Mouse (Mus musculus) lung, postnatal 14 days (tissue): ENCODE results near the gene Fam20a.
"Not testable (repeated sequence)": the region's sequence is repeated elsewhere in the genome, so short reads cannot be mapped to it uniquely, and the experiment has no call there.

Experiments
- DNase-seq: peaks from one replicate; pipeline ENCODE4 v3.0.0; 2021

Gene Fam20a

DNA sequence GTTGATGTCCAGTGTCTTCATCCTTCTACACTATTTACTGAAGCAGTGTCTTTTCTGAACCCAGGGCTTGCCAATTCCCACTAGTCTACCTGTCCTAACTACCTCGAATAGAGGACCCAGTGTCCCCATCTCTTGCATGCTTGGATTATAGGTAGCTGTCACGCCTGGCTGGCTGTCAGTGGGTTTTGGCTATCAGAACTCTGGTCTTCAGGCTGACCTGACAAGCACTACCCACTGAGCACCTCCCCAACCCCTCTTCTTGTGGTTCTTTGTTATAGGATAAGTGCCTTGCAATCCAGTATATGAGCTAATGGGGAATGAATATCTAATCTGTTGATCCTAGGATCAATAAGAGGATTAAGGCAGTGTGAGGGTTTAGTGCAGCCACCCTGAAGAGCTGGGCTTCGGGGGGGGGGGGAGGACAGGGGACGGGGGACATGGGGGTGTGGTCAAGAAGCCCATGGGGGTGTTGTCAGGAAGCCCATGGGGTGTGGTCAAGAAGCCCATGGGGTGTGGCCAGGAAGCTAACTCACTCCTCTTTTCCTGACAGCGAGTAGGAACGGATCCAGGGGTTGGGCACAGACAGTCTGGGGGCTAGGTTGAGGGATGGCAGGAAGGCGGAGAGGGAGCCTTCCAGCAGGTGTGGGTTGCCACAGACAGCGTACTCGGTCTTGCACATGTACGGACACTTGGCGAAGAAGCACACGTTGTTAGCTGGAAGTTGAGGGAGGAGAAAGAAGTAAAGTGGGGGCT lies 45.3 kb downstream of the Fam20a start:
- DNase-seq: no peak

DNA sequence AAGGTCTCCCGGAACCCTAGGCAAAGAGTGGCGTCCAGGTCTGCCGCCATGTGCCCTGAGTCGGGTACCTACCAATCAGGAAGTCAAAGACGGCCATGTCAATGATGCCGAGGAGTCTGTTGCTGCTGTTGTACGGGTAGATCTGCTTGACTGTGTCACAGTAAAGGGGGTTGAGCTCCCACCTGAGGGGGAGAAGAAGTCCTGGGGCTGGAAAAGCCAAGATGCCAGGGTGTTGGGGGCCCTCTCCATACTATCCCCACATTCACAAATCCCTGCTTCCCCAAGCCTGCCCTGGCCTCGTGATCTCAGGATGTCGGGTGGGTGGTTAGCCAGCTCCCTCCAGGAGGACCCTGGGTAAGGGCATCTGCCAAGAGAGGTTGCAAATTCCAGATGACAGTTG lies 46.3 kb downstream of the Fam20a start:
- no peak for DNase-seq

GRCm38 (mm10) chr11:109675208-109675607 lies 46.9 kb downstream of the Fam20a start:
- no peak for DNase-seq

- DNase-seq: no peak
These were observed 47.5 kb downstream of the Fam20a start for GRCm38 (mm10) chr11:109674542-109674941.

DNA sequence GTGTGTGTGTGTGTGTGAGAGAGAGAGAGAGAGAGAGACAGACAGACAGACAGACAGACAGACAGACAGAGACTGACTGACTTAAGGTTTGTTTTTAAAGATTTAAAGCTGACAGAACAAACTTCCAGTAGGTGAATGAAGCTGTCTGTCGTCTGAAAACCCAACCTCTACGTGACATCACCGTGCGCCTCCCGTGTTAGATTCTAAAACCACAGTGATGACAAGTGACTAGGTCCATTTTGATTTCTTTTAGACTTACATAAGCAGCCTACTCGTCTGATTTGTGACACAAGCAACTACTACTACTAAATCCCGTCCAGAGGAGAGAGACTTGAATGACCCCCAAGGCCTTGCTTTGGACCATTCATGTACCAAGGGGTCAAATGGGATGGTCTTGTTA lies 48.3 kb downstream of the Fam20a start:
- no peak for DNase-seq

GRCm38 (mm10) chr11:109672881-109673739 lies 49.0 kb downstream of the Fam20a start:
- no peak for DNase-seq

DNA sequence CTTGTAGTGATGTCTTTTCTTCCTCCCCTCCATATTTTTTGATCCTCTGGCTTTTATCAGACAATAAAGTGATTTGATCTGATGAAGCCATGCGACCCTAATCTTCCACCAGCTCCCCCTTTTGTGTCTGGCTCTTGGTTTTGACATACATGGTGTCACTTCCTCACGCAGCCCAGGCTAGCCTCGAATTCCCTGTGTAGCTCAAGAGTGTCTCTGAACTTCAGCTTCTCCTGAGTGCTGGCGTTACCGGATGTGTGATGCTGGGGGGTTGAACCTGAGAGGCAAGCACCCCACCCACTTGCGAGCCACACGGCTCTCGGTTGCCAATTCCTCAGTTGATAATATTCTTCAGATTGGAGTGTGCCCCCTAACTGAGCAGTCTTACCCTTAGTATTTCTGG lies 49.7 kb downstream of the Fam20a start:
- no peak for DNase-seq

DNA sequence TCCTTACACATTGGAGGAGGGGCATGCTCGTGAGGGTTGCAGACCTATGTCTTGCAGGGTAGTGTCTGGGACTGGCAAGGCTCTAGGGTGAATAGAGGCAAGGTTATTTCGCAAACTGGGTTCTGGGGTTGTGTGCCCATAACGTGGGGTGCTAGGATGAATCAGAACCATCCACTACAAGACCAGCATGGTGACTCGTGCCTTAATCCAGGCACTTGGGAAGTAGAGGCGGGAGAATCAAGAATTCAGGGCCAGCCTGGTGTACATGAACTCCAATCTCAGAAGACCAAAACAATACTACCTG lies 50.1 kb downstream of the Fam20a start:
- no peak for DNase-seq

DNA sequence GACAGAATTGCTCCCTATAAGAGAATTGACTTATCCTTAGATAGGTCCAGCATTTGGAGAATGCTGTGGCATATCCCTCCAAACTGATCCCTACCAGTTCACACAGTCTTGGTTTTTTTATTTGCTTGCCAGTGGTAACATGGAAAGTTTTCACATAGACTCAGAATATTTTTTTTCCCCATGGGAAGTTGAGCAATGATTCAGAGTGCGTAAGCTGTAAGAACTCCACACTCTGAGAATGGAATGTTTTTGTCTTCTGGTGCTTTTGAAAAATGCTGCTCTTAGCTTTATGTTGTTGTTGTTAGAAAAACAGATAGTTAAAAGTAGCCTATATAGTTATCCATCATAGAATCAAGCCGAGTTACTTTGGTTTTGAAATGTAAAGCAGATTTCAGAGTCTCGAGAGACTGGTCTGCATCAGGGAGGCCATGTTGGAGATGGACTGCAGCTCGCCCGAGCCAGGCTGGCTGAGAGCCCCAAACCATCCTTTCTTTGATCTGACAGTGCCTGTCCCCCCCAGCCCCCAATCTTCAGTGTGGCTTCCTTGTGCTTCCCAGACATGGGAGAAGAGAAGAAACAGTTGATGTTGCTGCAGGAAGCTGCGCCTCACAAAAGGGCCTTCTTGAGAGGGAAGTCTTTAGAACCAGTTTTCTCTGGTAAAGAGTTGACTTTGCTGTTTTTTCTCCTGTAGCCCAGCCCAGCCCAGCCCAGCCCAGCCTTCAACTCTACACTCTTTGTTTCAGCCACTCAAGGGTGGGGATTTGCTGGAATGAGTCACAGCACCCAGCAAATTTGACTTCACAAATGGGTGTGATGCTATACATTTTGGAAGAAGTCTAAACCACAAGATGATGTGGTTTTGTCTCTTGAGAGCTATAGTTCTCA lies 50.7 kb downstream of the Fam20a start:
- DNase-seq: no peak

- no peak for DNase-seq
These were observed 51.8 kb downstream of the Fam20a start for GRCm38 (mm10) chr11:109670026-109670916.

- no peak for DNase-seq
These were observed 52.9 kb downstream of the Fam20a start for GRCm38 (mm10) chr11:109669149-109669708.

- no peak for DNase-seq
These were observed 53.9 kb downstream of the Fam20a start for GRCm38 (mm10) chr11:109668115-109668725.

- no peak for DNase-seq
These were observed 54.7 kb downstream of the Fam20a start for GRCm38 (mm10) chr11:109667371-109667770.

- no peak for DNase-seq
These were observed 55.7 kb downstream of the Fam20a start for GRCm38 (mm10) chr11:109666411-109666810.

- no peak for DNase-seq
These were observed 56.7 kb downstream of the Fam20a start for GRCm38 (mm10) chr11:109665424-109665823.

- DNase-seq: no peak
These were observed 57.8 kb downstream of the Fam20a start for GRCm38 (mm10) chr11:109664293-109664692.

DNA sequence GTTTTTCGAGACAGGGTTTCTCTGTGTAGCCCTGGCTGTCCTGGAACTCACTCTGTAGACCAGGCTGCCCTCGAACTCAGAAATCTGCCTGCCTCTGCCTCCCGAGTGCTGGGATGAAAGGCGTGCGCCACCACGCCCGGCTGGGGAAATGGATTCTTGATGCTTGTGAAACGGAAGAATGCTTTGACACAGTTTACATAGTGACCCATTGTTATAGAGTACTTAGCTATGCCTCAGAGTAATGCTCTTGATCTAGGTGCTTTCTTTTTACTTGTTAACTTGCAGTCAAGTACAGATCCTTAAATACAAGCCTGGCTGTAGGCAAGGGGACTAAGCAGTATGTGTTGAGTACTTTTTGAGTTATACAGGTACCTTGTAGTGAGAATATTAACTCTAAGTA lies 61.6 kb downstream of the Fam20a start:
- DNase-seq: not testable (repeated sequence)

- no peak for DNase-seq
These were observed 65.8 kb downstream of the Fam20a start for GRCm38 (mm10) chr11:109656232-109656631.

DNA sequence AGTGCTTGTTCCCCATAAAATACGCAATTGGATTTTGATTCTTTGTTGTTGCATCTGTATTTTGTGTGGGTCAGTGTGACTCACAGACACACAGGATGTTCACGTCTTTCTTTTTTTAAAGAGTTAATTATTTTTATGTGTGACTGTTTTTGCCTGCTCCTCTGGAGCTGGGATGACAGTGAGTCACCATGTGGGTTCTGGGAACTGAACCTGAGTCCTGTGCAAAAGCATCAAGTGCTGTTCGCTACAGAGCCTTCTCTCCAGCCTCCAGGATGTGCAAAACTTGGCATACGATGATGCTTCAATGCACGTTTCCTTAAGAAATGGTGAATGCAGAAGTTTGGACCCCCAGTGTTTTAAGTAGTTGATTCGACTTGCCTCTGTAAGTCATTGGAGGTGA lies 67.5 kb downstream of the Fam20a start:
- DNase-seq: no peak

GRCm38 (mm10) chr11:109653201-109653600 lies 68.9 kb downstream of the Fam20a start:
- no peak for DNase-seq

- DNase-seq: no peak
These were observed 69.6 kb downstream of the Fam20a start for GRCm38 (mm10) chr11:109652505-109652904.
